Mouse (Mus musculus) liver, adult 2 months (tissue): Measurements from ENCODE around the gene Olfr1291-ps1. TPM values are rescaled to one million over a fixed set of nuclear protein-coding genes. Genes with fewer than 3 reads are reported as not detected.

ENCODE experiments used
- DNase-seq: peaks from one replicate; pipeline ENCODE4 v3.0.0-alpha.2; 2011; ENCODE audit warnings: low read depth, low spot score; ENCODE audit errors: extremely low read depth
- H3K27ac ChIP-seq: fragments of 200-500 bp; replicated peaks from 2 replicates; pipeline ENCODE4 v1.5.1; 2012; ENCODE audit warnings: low read depth, mild to moderate bottlenecking, control low read depth, inconsistent platforms, low read length; ENCODE audit not compliant: insufficient read depth
- H3K27me3 ChIP-seq: fragments of 200-500 bp; 2 replicates; pipeline ENCODE4 v1.6.1; 2012; ENCODE audit warnings: mild to moderate bottlenecking, moderate library complexity, low read length, inconsistent platforms; ENCODE audit not compliant: control insufficient read depth, insufficient read depth
- H3K36me3 ChIP-seq: fragments of 200-500 bp; 2 replicates; pipeline ENCODE4 v1.6.1; 2012; ENCODE audit warnings: low read length, inconsistent platforms; ENCODE audit not compliant: control insufficient read depth, insufficient read depth
- H3K4me1 ChIP-seq: fragments of 200-500 bp; 2 replicates; pipeline ENCODE4 v1.6.1; 2011; ENCODE audit warnings: low read length; ENCODE audit not compliant: control insufficient read depth, insufficient read depth
- H3K4me3 ChIP-seq: fragments of 200-500 bp; 2 replicates; pipeline ENCODE4 v1.5.1; 2011; ENCODE audit warnings: low read depth, mild to moderate bottlenecking, control low read depth, low read length, moderate library complexity; ENCODE audit not compliant: insufficient read depth
- H3K79me2 ChIP-seq: fragments of 200-500 bp; 2 replicates; pipeline ENCODE4 v1.6.1; 2012; ENCODE audit warnings: inconsistent platforms, mild to moderate bottlenecking, low read length, moderate library complexity; ENCODE audit not compliant: control insufficient read depth, insufficient read depth
- H3K9ac ChIP-seq: fragments of 200-500 bp; 2 replicates; pipeline ENCODE4 v1.6.1; 2012; ENCODE audit warnings: low read depth, mild to moderate bottlenecking, control low read depth, inconsistent platforms, low read length
- CTCF ChIP-seq: fragments of 200-500 bp; IDR thresholded peaks from 2 replicates; pipeline ENCODE4 v1.5.1; 2011; ENCODE audit warnings: low read depth, low read length, control low read depth
- POLR2A ChIP-seq: fragments of 200-500 bp; IDR thresholded peaks from 2 replicates; pipeline ENCODE4 v1.6.1; 2011; ENCODE audit warnings: low read length, control low read depth; ENCODE audit not compliant: insufficient read depth; ENCODE audit errors: extremely low read depth
- WGBS: fragments of 180-500 bp; shearing (Covaris S2); methylation state at CpG from one replicate; pipeline ENCODE4 v1.1.7; 2018; 5-methylcytosine and 5-hydroxymethylcytosine counted together
- polyA plus RNA-seq: library from polyadenylated mRNA; depleted of rRNA; stranded (reverse); fragments of >200 nt; gene quantifications from 2 replicates; pipeline ENCODE4 v1.2.3, GENCODE M21; 2012; rRNA removed
- total RNA-seq: library from RNA; depleted of rRNA; stranded (reverse); fragments of >200 nt; gene quantifications from 2 replicates; pipeline ENCODE4 v1.2.3, GENCODE M21; 2014; rRNA removed

Olfr1291-ps1 gene
- total RNA-seq (not detected in 2 replicates), polyA plus RNA-seq (not detected in 2 replicates)

DNA sequence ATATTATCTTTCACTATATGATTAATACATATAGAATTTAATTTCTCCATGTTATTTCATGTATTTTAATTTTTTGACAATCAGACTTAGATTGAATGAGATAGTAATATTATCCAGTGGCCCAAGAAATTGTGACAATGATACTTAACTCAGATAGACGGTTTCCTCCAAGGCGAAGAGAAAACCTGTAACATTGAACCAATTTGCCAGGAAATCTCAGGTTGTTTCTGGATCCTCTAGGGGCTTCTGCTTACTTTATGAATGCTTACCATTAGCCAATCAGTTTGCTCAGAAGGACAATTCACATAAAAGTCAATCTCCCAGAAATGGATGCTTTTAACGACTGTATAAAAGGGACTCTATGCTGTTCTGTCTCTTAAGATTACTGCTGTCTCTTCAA lies at the start of gene Olfr1291-ps1:
Gene Olfr1291-ps1 (plus strand): TSS at position 301 of the 400 bp plus-strand sequence.
- H3K9ac ChIP-seq: no peak within 1 kb of the TSS
- no peaks in the 10 kb centered on the region for H3K79me2 ChIP-seq
- WGBS: 87% methylated on average over 3 of the region's 3 CpGs
- no peak within 1 kb of the TSS for H3K27ac ChIP-seq
- no peak for TF ChIP-seq CTCF
- TF ChIP-seq POLR2A: no peak
- DNase-seq: no peak
- no peaks in the 10 kb centered on the region for H3K4me1 ChIP-seq
- no peaks in the 10 kb centered on the region for H3K36me3 ChIP-seq
- no peak within 1 kb of the TSS for H3K4me3 ChIP-seq
- no peaks in the 10 kb centered on the region for H3K27me3 ChIP-seq

GRCm38 (mm10) chr2:111448842-111449241 lies 48.1 kb upstream of the Olfr1291-ps1 start, which contains the start of gene Olfr1287:
Olfr1287 (plus strand) TSS chr2:111449142.
- Histone ChIP-seq H3K4me3 (no peak within 1 kb of the TSS), H3K4me1 (no peaks in the 10 kb centered on the region), H3K27ac (no peak within 1 kb of the TSS), H3K79me2 (no peaks in the 10 kb centered on the region), H3K36me3 (no peaks in the 10 kb centered on the region), H3K9ac (no peak within 1 kb of the TSS), H3K27me3 (no peaks in the 10 kb centered on the region)
- no peak for TF ChIP-seq POLR2A
- no peak for TF ChIP-seq CTCF
- DNase-seq: no peak
- WGBS: 56% methylated on average over 1 of the region's 1 CpGs

- Histone ChIP-seq H3K4me1 (no peaks in the 10 kb centered on the region), H3K27me3 (no peaks in the 10 kb centered on the region), H3K4me3 (no peak within 1 kb of the TSS), H3K36me3 (no peaks in the 10 kb centered on the region), H3K27ac (no peak within 1 kb of the TSS), H3K9ac (no peak within 1 kb of the TSS), H3K79me2 (no peaks in the 10 kb centered on the region)
- 83% methylated on average over 1 of the region's 1 CpGs for WGBS
- DNase-seq: no peak
- no peak for TF ChIP-seq POLR2A
- TF ChIP-seq CTCF: no peak
Observed at GRCm38 (mm10) chr2:111473801-111474200, 23.2 kb upstream of the Olfr1291-ps1 start, which contains the start of gene Olfr1288. Olfr1288 (plus strand) TSS chr2:111474101.

DNA sequence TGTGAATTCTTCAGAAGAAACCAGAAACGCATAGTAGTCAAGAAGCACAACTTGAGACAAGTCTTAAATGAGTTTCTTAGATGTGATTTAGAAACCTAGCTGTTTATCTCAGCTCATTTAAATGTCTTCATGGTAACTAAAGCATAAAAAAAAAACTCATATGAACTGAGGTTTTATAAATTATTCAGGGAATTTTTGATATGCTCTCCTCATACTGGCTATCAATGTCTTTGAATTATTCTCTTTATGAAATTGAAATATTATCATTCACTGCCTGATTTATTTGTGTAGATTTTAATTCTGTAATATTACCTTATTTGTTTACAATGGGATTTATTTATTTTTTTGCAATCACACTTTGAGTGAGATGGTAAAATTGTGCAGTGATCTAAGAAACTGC lies 16.5 kb upstream of the Olfr1291-ps1 start, which contains the start of gene Olfr1289:
Gene Olfr1289 (plus strand): TSS at position 301 of the 400 bp plus-strand sequence.
- no peak for TF ChIP-seq CTCF
- TF ChIP-seq POLR2A: no peak
- no peak within 1 kb of the TSS for H3K27ac ChIP-seq
- H3K4me3 ChIP-seq: no peak within 1 kb of the TSS
- WGBS: 58% methylated on average over 1 of the region's 1 CpGs
- no peak for DNase-seq
- H3K27me3 ChIP-seq: no peaks in the 10 kb centered on the region
- H3K9ac ChIP-seq: no peak within 1 kb of the TSS
- no peaks in the 10 kb centered on the region for H3K36me3 ChIP-seq
- no peaks in the 10 kb centered on the region for H3K4me1 ChIP-seq
- no peaks in the 10 kb centered on the region for H3K79me2 ChIP-seq

- no peaks in the 10 kb centered on the region for H3K4me1 ChIP-seq
- no peaks in the 10 kb centered on the region for H3K27me3 ChIP-seq
- no peaks in the 10 kb centered on the region for H3K79me2 ChIP-seq
- H3K27ac ChIP-seq: no peak within 1 kb of the TSS
- TF ChIP-seq POLR2A (no peak), CTCF (no peak)
- H3K4me3 ChIP-seq: no peak within 1 kb of the TSS
- WGBS: 68% methylated on average over 5 of the region's 5 CpGs
- no peaks in the 10 kb centered on the region for H3K36me3 ChIP-seq
- H3K9ac ChIP-seq: no peak within 1 kb of the TSS
- DNase-seq: no peak
Observed at GRCm38 (mm10) chr2:111493729-111494128, 3.3 kb upstream of the Olfr1291-ps1 start, which contains the start of gene Olfr1290. Olfr1290 (minus strand) TSS chr2:111493829.

GRCm38 (mm10) chr2:111517451-111517850 lies 20.5 kb downstream of the Olfr1291-ps1 start:
- 79% methylated on average over 10 of the region's 10 CpGs for WGBS
- TF ChIP-seq CTCF: no peak
- no peak for TF ChIP-seq POLR2A

More at GRCm38 (mm10) chr2:111517451-111517850, 20.5 kb downstream of the Olfr1291-ps1 start:
- H3K4me1 ChIP-seq: no peaks in the 10 kb centered on the region
- no peaks in the 10 kb centered on the region for H3K27me3 ChIP-seq
- no peaks in the 10 kb centered on the region for H3K79me2 ChIP-seq
- no peaks in the 10 kb centered on the region for H3K36me3 ChIP-seq
- no peak overlapping the region for H3K4me3 ChIP-seq
- no peak overlapping the region for H3K27ac ChIP-seq
- DNase-seq: no peak
- no peak overlapping the region for H3K9ac ChIP-seq
